Mouse (Mus musculus) G1E (cell line): ENCODE data around the gene Mfsd5.

Source experiments
- CTCF ChIP-seq: IDR thresholded peaks from 2 replicates; pipeline ENCODE4 v1.5.1; 2012; ENCODE audit warnings: low read depth, low read length, inconsistent platforms, mixed read lengths
- GATA2 ChIP-seq: IDR thresholded peaks from 2 replicates; pipeline ENCODE4 v1.6.1; 2012; ENCODE audit warnings: low read depth, low read length, inconsistent platforms, borderline replicate concordance

DNA sequence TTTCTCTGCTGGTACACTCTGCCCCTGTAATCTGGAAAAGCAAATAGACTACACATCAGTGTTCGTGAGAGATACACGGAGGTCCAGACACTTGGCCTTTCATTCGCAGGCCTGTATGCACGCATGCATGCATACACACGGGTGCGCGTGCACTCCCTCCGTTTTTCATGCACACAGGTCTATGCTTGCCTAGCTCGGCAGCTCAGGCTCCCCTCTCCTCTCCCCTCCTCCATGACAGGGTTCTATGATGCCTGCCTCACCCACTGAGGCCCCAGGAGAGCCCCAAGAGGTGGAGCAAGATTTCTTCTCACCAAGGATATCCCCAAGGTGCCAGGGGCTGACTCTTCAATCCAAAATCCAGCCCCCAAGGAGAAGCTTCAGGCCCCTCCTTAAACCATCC lies 29.3 kb upstream of the Mfsd5 start:
- TF ChIP-seq GATA2 (no peak), CTCF (no peak)
